Mouse (Mus musculus): ENCODE data around the gene Tomm40l. TPM values are rescaled to one million over a fixed set of nuclear protein-coding genes. Genes with fewer than 3 reads are reported as not detected.
"Not testable (repeated sequence)": the region's sequence is repeated elsewhere in the genome, so short reads cannot be mapped to it uniquely, and the experiment has no call there.

The Tomm40l gene
- total RNA-seq, 2 experiments from 2014 or later = 15.4 to 25.7 TPM

GRCm38 (mm10) chr1:171250680-171251593 is 28.6 kb upstream of the Tomm40l start, which contains the start of gene Ndufs2:
TSS of gene Ndufs2 (minus strand) at chr1:171251388.
- ATAC-seq (replicated peaks; ENCODE audit: poor library complexity) = no peak

GRCm38 (mm10) chr1:171249913-171250600 is 27.7 kb upstream of the Tomm40l start, which contains the start of gene Adamts4:
TSS of gene Adamts4 (plus strand) at chr1:171250421.
- ATAC-seq (replicated peaks; ENCODE audit: poor library complexity) = no peak

- ATAC-seq (replicated peaks; ENCODE audit: poor library complexity) = no peak
These were observed 26.3 kb upstream of the Tomm40l start for GRCm38 (mm10) chr1:171248386-171249226.

- ATAC-seq (replicated peaks; ENCODE audit: poor library complexity) = no peak
These were observed 25.6 kb upstream of the Tomm40l start for GRCm38 (mm10) chr1:171247916-171248315.

GRCm38 (mm10) chr1:171247453-171247841 is 25.1 kb upstream of the Tomm40l start:
- peak; percentile 21 for ATAC-seq (replicated peaks; ENCODE audit: poor library complexity)

- peak; percentile 94 for ATAC-seq (replicated peaks; ENCODE audit: poor library complexity)
These were observed 24.6 kb upstream of the Tomm40l start for GRCm38 (mm10) chr1:171246709-171247452.

- ATAC-seq (replicated peaks; ENCODE audit: poor library complexity) = no peak
These were observed 23.0 kb upstream of the Tomm40l start for GRCm38 (mm10) chr1:171245353-171245752.

- not testable (repeated sequence) for ATAC-seq (replicated peaks; ENCODE audit: poor library complexity)
These were observed 19.6 kb upstream of the Tomm40l start for GRCm38 (mm10) chr1:171241952-171242351.

GRCm38 (mm10) chr1:171240911-171241310 is 18.6 kb upstream of the Tomm40l start:
- no peak for ATAC-seq (replicated peaks; ENCODE audit: poor library complexity)

- no peak for ATAC-seq (replicated peaks; ENCODE audit: poor library complexity)
These were observed 17.9 kb upstream of the Tomm40l start for GRCm38 (mm10) chr1:171239992-171240744.

GRCm38 (mm10) chr1:171238463-171238862 is 16.1 kb upstream of the Tomm40l start:
- peak; percentile 82 for ATAC-seq (replicated peaks; ENCODE audit: poor library complexity)

- no peak for ATAC-seq (replicated peaks; ENCODE audit: poor library complexity)
These were observed 15.1 kb upstream of the Tomm40l start for GRCm38 (mm10) chr1:171237438-171237837.

GRCm38 (mm10) chr1:171235791-171236190 is 13.5 kb upstream of the Tomm40l start:
- no peak for ATAC-seq (replicated peaks; ENCODE audit: poor library complexity)

- peak; percentile 7; the same call in 1 of the 2 replicates for ATAC-seq (replicated peaks; ENCODE audit: poor library complexity)
These were observed 12.2 kb upstream of the Tomm40l start for GRCm38 (mm10) chr1:171234538-171234937.

- peak; percentile 67 for ATAC-seq (replicated peaks; ENCODE audit: poor library complexity)
These were observed 11.8 kb upstream of the Tomm40l start, which contains the start of gene Fcer1g for GRCm38 (mm10) chr1:171234126-171234525. TSS of gene Fcer1g (minus strand) at chr1:171234365.

GRCm38 (mm10) chr1:171232800-171233730 is 10.8 kb upstream of the Tomm40l start:
- peak; percentile 40 for ATAC-seq (replicated peaks; ENCODE audit: poor library complexity)

GRCm38 (mm10) chr1:171232348-171232747 is 10.0 kb upstream of the Tomm40l start:
- no peak for ATAC-seq (replicated peaks; ENCODE audit: poor library complexity)

- peak; percentile 42 for ATAC-seq (replicated peaks; ENCODE audit: poor library complexity)
These were observed 9.5 kb upstream of the Tomm40l start for GRCm38 (mm10) chr1:171231844-171232243.

Data from megakaryocyte progenitor cell, adult 5-6 weeks (primary cell).